Mouse (Mus musculus): ENCODE data around the gene Lrpprc. TPM values are rescaled to one million over a fixed set of nuclear protein-coding genes. Genes with fewer than 3 reads are reported as not detected.

Lrpprc gene
- total and polyA plus RNA-seq, 3 experiments, result 32.0 to 148 (median 125) TPM

- H3K27me3 ChIP-seq (ENCODE audit: control insufficient read depth, insufficient read depth, low read length), result no peaks in the 10 kb centered on the region
- no peak overlapping the region for H3K4me3 ChIP-seq
- H3K27ac ChIP-seq, result no peak overlapping the region
- TF ChIP-seq CTCF (IDR thresholded peaks at IDR 0.05) (no peak), POLR2A (IDR thresholded peaks at IDR 0.05; ENCODE audit: insufficient read depth, low read depth, low read length) (no peak)
- H3K36me3 ChIP-seq (ENCODE audit: control insufficient read depth, insufficient read depth, low read length), result no peaks in the 10 kb centered on the region
- DNase-seq, result no peak
- H3K4me1 ChIP-seq (ENCODE audit: control insufficient read depth, insufficient read depth, low read length), result no peaks in the 10 kb centered on the region
- intact Hi-C loops (cut with DNase I), result no loop called here
- no peaks in the 10 kb centered on the region for H3K79me2 ChIP-seq (replicated peaks; ENCODE audit: control insufficient read depth, insufficient read depth, low read length)
- 75% methylated on average over 9 of the region's 9 CpGs for WGBS
- H3K9ac ChIP-seq (ENCODE audit: low read depth, low read length), result no peak overlapping the region
These were observed 66.6 kb downstream of the Lrpprc start for GRCm38 (mm10) chr17:84724028-84724427.

DNA sequence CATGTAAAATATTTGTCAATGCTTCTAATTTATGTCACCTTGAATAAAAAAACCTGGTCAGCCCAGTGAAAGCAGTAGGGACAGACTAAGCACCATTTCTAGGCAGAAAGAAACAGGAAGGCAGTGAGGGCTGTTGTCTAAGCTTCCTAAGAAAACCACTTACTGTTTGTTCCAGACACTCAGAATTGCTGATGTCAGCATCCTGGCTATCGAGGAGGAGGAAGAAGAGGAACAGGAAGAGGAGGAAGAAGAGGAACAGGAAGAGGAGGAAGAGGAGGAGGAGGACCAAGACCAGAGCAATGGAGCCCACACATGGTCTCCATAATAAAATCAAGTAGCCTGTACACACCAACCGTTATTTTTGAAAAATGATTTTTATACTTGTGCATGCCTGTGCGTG lies 71.5 kb downstream of the Lrpprc start:
- no peaks in the 10 kb centered on the region for H3K27me3 ChIP-seq (ENCODE audit: control insufficient read depth, insufficient read depth, low read length)
- H3K27ac ChIP-seq, result no peak overlapping the region
- H3K9ac ChIP-seq (ENCODE audit: low read depth, low read length), result no peak overlapping the region
- H3K4me1 ChIP-seq (ENCODE audit: control insufficient read depth, insufficient read depth, low read length), result no peaks in the 10 kb centered on the region
- H3K79me2 ChIP-seq (replicated peaks; ENCODE audit: control insufficient read depth, insufficient read depth, low read length), result no peaks in the 10 kb centered on the region
- intact Hi-C loops (cut with DNase I), result no loop called here
- no peak overlapping the region for H3K4me3 ChIP-seq
- WGBS, result 52% methylated on average over 3 of the region's 3 CpGs
- TF ChIP-seq EP300 (IDR thresholded peaks at IDR 0.05; ENCODE audit: insufficient read depth, low read depth, low read length) (no peak), POLR2A (IDR thresholded peaks at IDR 0.05; ENCODE audit: insufficient read depth, low read depth, low read length) (no peak), CTCF (IDR thresholded peaks at IDR 0.05) (no peak)
- no peaks in the 10 kb centered on the region for H3K36me3 ChIP-seq (ENCODE audit: control insufficient read depth, insufficient read depth, low read length)
- DNase-seq, result no peak

DNA sequence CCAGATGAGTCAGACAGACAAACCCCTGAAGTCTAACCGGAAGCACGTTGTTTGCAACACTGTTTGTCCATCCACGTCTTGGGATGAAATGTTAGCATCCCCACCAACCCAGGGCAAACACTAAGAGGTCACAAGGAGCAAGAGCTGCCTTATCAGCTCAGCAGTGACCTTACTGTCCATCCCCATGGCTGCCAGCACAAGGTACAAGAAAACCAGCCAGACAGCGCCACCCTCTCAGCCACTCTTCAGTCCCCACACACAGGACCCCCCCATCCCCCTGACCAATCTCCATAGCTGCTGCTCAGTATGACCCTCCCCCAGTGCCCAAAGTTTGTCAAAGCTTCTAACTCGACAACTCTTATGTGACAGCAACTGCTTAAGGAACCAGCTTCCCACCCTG lies 73.2 kb downstream of the Lrpprc start:
- intact Hi-C loops (cut with DNase I), result no loop called here
- WGBS, result 86% methylated on average over 5 of the region's 5 CpGs
- H3K4me1 ChIP-seq (ENCODE audit: control insufficient read depth, insufficient read depth, low read length), result no peaks in the 10 kb centered on the region
- TF ChIP-seq CTCF (IDR thresholded peaks at IDR 0.05) (no peak), EP300 (IDR thresholded peaks at IDR 0.05; ENCODE audit: insufficient read depth, low read depth, low read length) (no peak), POLR2A (IDR thresholded peaks at IDR 0.05; ENCODE audit: insufficient read depth, low read depth, low read length) (no peak)
- no peak overlapping the region for H3K9ac ChIP-seq (ENCODE audit: low read depth, low read length)
- H3K27ac ChIP-seq, result no peak overlapping the region
- H3K36me3 ChIP-seq (ENCODE audit: control insufficient read depth, insufficient read depth, low read length), result no peaks in the 10 kb centered on the region; the same call in 1 of the 2 replicates
- no peak overlapping the region for H3K4me3 ChIP-seq
- no peak for DNase-seq
- H3K27me3 ChIP-seq (ENCODE audit: control insufficient read depth, insufficient read depth, low read length), result no peaks in the 10 kb centered on the region
- no peaks in the 10 kb centered on the region for H3K79me2 ChIP-seq (replicated peaks; ENCODE audit: control insufficient read depth, insufficient read depth, low read length)

- no peaks in the 10 kb centered on the region; the same call in 1 of the 2 replicates for H3K36me3 ChIP-seq (ENCODE audit: control insufficient read depth, insufficient read depth, low read length)
- no peak overlapping the region for H3K9ac ChIP-seq (ENCODE audit: low read depth, low read length)
- no peaks in the 10 kb centered on the region for H3K79me2 ChIP-seq (replicated peaks; ENCODE audit: control insufficient read depth, insufficient read depth, low read length)
- 88% methylated on average over 16 of the region's 16 CpGs for WGBS
- no peak for DNase-seq
- no peak overlapping the region for H3K27ac ChIP-seq
- no peaks in the 10 kb centered on the region for H3K27me3 ChIP-seq (ENCODE audit: control insufficient read depth, insufficient read depth, low read length)
- H3K4me3 ChIP-seq, result no peak overlapping the region
- intact Hi-C loops (cut with DNase I), result no loop called here
- no peak for TF ChIP-seq POLR2A (IDR thresholded peaks at IDR 0.05; ENCODE audit: insufficient read depth, low read depth, low read length)
- no peak for TF ChIP-seq CTCF (IDR thresholded peaks at IDR 0.05)
- no peak for TF ChIP-seq EP300 (IDR thresholded peaks at IDR 0.05; ENCODE audit: insufficient read depth, low read depth, low read length)
- H3K4me1 ChIP-seq (ENCODE audit: control insufficient read depth, insufficient read depth, low read length), result no peaks in the 10 kb centered on the region
These were observed 74.2 kb downstream of the Lrpprc start for GRCm38 (mm10) chr17:84716252-84716872.

DNA sequence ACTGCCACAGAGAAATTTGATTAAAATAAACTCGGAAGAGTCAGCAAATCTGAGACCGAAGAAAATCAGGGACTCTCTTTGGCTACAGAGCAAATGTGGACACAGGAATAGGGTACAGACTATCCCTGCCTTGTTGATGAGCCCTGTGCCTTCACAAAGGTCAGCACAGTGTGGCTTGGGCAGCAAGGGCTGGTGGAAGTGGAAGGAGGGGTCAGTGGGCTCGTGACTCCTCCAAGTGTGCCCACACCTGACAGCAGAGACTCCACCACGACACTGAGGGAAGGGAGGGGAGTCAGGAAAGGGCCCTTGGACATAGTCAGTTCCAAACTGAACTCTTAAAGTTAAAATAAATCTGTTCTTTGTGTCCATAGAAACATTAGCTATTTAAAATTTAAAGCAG lies 75.7 kb downstream of the Lrpprc start:
- H3K4me3 ChIP-seq, result no peak overlapping the region
- TF ChIP-seq EP300 (IDR thresholded peaks at IDR 0.05; ENCODE audit: insufficient read depth, low read depth, low read length) (no peak), CTCF (IDR thresholded peaks at IDR 0.05) (no peak), POLR2A (IDR thresholded peaks at IDR 0.05; ENCODE audit: insufficient read depth, low read depth, low read length) (no peak)
- no peaks in the 10 kb centered on the region for H3K79me2 ChIP-seq (replicated peaks; ENCODE audit: control insufficient read depth, insufficient read depth, low read length)
- no peak overlapping the region for H3K27ac ChIP-seq
- DNase-seq, result no peak
- no peaks in the 10 kb centered on the region for H3K27me3 ChIP-seq (ENCODE audit: control insufficient read depth, insufficient read depth, low read length)
- H3K9ac ChIP-seq (ENCODE audit: low read depth, low read length), result no peak overlapping the region
- no peaks in the 10 kb centered on the region for H3K4me1 ChIP-seq (ENCODE audit: control insufficient read depth, insufficient read depth, low read length)
- 71% methylated on average over 4 of the region's 4 CpGs for WGBS
- no peaks in the 10 kb centered on the region; the same call in 1 of the 2 replicates for H3K36me3 ChIP-seq (ENCODE audit: control insufficient read depth, insufficient read depth, low read length)
- intact Hi-C loops (cut with DNase I), result no loop called here

DNA sequence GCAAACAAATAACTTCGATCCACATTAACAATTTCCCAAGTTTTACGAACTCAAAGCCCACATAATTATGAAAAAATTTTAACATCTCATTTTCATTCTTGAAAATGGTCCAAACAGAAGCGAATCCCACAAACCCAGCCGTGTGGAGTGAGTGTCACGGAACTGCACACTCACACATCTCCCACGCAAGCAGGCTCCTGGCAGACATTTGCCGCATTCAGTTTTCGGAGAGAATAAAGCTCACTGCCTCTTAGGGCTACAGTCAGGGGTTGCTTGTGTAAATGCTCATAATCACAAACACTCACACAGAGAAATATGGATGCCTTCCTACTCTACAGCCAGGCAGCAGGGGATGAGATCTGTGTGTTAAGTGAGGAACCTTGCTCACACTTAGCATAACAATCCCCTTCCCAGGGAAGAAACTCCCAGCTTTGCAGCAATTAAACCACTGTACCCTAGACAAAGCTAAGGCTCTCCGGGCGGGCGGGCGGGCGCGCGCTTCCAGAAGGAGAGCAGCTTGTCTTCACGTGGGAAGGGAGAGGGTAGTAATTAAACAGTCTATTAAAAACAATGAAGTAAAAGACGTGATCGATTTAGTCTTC lies 76.9 kb downstream of the Lrpprc start:
- TF ChIP-seq CTCF (IDR thresholded peaks at IDR 0.05), result no peak
- Histone ChIP-seq H3K4me3 (no peak overlapping the region), H3K79me2 (replicated peaks; ENCODE audit: control insufficient read depth, insufficient read depth, low read length) (no peaks in the 10 kb centered on the region), H3K27me3 (ENCODE audit: control insufficient read depth, insufficient read depth, low read length) (no peaks in the 10 kb centered on the region), H3K4me1 (ENCODE audit: control insufficient read depth, insufficient read depth, low read length) (no peaks in the 10 kb centered on the region), H3K27ac (no peak overlapping the region), H3K9ac (ENCODE audit: low read depth, low read length) (no peak overlapping the region), H3K36me3 (ENCODE audit: control insufficient read depth, insufficient read depth, low read length) (no peaks in the 10 kb centered on the region; the same call in 1 of the 2 replicates)
- WGBS, result 94% methylated on average over 18 of the region's 18 CpGs
- DNase-seq, result no peak
- intact Hi-C loops (cut with DNase I), result no loop called here

All from heart, adult 2 months (tissue).